Mouse (Mus musculus) left cerebral cortex, postnatal 4 days (tissue): ENCODE results near the gene Schip1. TPM values are rescaled to one million over a fixed set of nuclear protein-coding genes. Genes with fewer than 3 reads are reported as not detected.

Experiments used
- total RNA-seq, 2 experiments: library from RNA; stranded (reverse); gene quantifications; 2 replicates each; pipeline ENCODE4 v1.2.3; 2021

The Schip1 gene
- total RNA-seq, 2 experiments from 2014 or later = 113 to 126 TPM

Other genes starting within 250 kb of the Schip1 start
- gene Iqcj, start 172.6 kb upstream of the Schip1 start, total RNA-seq = 1 to 10 TPM; 3.0 to 4.1 TPM
- gene Iqschfp, start 172.6 kb upstream of the Schip1 start, total RNA-seq = 10 to 100 TPM; 15.2 to 17.4 TPM